ENCODE assay signal across 21 mouse cellular contexts in the genomic region with DNA sequence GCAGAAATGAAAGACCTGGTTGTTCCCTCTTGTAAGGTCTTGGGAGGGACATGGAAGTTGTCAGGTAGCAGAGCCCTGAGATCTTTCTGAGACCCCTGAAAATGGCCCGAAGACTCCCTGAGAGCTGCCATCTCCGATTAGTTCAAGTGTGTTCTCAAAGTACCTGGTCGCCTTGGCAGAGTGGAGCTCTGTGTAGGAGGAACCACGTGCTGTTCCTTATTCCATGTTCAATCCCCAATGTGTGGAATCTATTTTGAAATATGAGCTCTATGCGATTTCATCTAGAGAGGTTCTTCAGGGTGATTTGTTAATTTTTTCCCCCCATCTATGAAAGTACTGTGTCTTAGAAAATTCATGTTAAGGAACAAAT.
DNase-seq lines count a peak whose midpoint lies in the region; ATAC-seq and TF ChIP-seq lines count a peak whose summit lies in the region.
"Had no signal": no experiment of that assay in that cellular context is flagged by ENCODE, and none has a peak within 500 bp of the region (broad histone marks: within the 10 kb centered on the region; RNA-seq: fewer than 3 reads in every experiment).

No protein-coding gene starts in this region.

- peaks cover 3% of the 10 kb centered on the region; the same call in 1 of the 2 replicates for H3K36me3 ChIP-seq in embryonic facial prominence, embryonic 13.5 days
- 0 out of 2 replicates have a peak, but pooled peaks cover 3% of the 10 kb centered on the region for H3K36me3 ChIP-seq in embryonic facial prominence, embryonic 10.5 days (replicated peaks)
- H3K36me3 ChIP-seq in lung, embryonic 15.5 days: 0 out of 2 replicates have a peak, but pooled peaks cover 3% of the 10 kb centered on the region
- 0 out of 2 replicates have a peak, but pooled peaks cover 4% of the 10 kb centered on the region for H3K36me3 ChIP-seq in embryonic facial prominence, embryonic 15.5 days
- H3K36me3 ChIP-seq: forebrain, embryonic 12.5 days; heart, embryonic 15.5 days; hindbrain, embryonic 10.5 days; hindbrain, embryonic 15.5 days had no signal

- H3K9ac ChIP-seq in embryonic facial prominence, embryonic 13.5 days: no peak overlapping the region
- H3K9ac ChIP-seq in lung, embryonic 15.5 days: no peak overlapping the region
- H3K9ac ChIP-seq in embryonic facial prominence, embryonic 15.5 days: no peak overlapping the region
- H3K9ac ChIP-seq: forebrain, embryonic 12.5 days; forebrain, postnatal 0 days; heart, embryonic 15.5 days; hindbrain, embryonic 15.5 days had no signal

- TF ChIP-seq CTCF in layer of hippocampus, adult 2 months (conservative IDR thresholded peaks at IDR 0.05): no peak

- no peaks in the 10 kb centered on the region for H3K9me3 ChIP-seq in embryonic facial prominence, embryonic 13.5 days
- no peaks in the 10 kb centered on the region for H3K9me3 ChIP-seq in embryonic facial prominence, embryonic 10.5 days
- no peaks in the 10 kb centered on the region for H3K9me3 ChIP-seq in lung, embryonic 15.5 days
- H3K9me3 ChIP-seq in embryonic facial prominence, embryonic 15.5 days (replicated peaks): no peaks in the 10 kb centered on the region
- H3K9me3 ChIP-seq: forebrain, embryonic 12.5 days; heart, embryonic 15.5 days; hindbrain, embryonic 10.5 days; hindbrain, embryonic 15.5 days had no signal

- no peak for DNase-seq in embryonic facial prominence, embryonic 10.5 days (ENCODE audit: low spot score)
- DNase-seq in layer of hippocampus, adult 2 months (ENCODE audit: low spot score in 2 of 2): no peak
- no peak for DNase-seq in layer of hippocampus, postnatal 25 days (ENCODE audit: extremely low spot score in 1 of 2, low spot score in 1 of 2)
- DNase-seq in lung, postnatal 36 days: no peak
- no peak for DNase-seq in B cell, adult 2 months
- DNase-seq: adrenal gland, postnatal 10 days; cerebellum, adult 11-12 months; cerebellum, adult 9-10 months; cerebellum, postnatal 25 days; forebrain, postnatal 0 days; gastrocnemius, postnatal 14 days; heart, adult 2 months had no signal

- no peaks in the 10 kb centered on the region for H3K27me3 ChIP-seq in embryonic facial prominence, embryonic 13.5 days
- no peaks in the 10 kb centered on the region for H3K27me3 ChIP-seq in embryonic facial prominence, embryonic 10.5 days (replicated peaks; ENCODE audit: low read depth, poor library complexity, severe bottlenecking)
- no peaks in the 10 kb centered on the region for H3K27me3 ChIP-seq in lung, embryonic 15.5 days
- H3K27me3 ChIP-seq in embryonic facial prominence, embryonic 15.5 days: no peaks in the 10 kb centered on the region
- H3K27me3 ChIP-seq: forebrain, embryonic 12.5 days; heart, embryonic 15.5 days; hindbrain, embryonic 15.5 days had no signal

- 75% methylated on average over 5 of the region's 5 CpGs for WGBS in embryonic facial prominence, embryonic 13.5 days
- WGBS in embryonic facial prominence, embryonic 10.5 days: 89% methylated on average over 5 of the region's 5 CpGs
- 84% methylated on average over 5 of the region's 5 CpGs for WGBS in lung, embryonic 15.5 days
- WGBS in embryonic facial prominence, embryonic 15.5 days: 77% methylated on average over 5 of the region's 5 CpGs

- no peak for ATAC-seq in embryonic facial prominence, embryonic 13.5 days (ENCODE audit: insufficient number of reproducible peaks, insufficient read depth, low FRiP score, low TSS enrichment, low read depth)
- ATAC-seq in lung, embryonic 15.5 days (ENCODE audit: borderline replicate concordance, extremely low read depth, low FRiP score, low TSS enrichment): no peak
- ATAC-seq in embryonic facial prominence, embryonic 15.5 days (ENCODE audit: insufficient number of reproducible peaks, low FRiP score, low TSS enrichment, low read depth): no peak
- ATAC-seq: forebrain, postnatal 0 days; inflammation-experienced regulatory T-cells, adult 6 months had no signal

- no peak overlapping the region for H3K4me3 ChIP-seq in embryonic facial prominence, embryonic 13.5 days
- H3K4me3 ChIP-seq in embryonic facial prominence, embryonic 10.5 days: no peak overlapping the region
- no peak overlapping the region for H3K4me3 ChIP-seq in layer of hippocampus, adult 2 months
- H3K4me3 ChIP-seq in lung, embryonic 15.5 days: no peak overlapping the region
- no peak overlapping the region for H3K4me3 ChIP-seq in embryonic facial prominence, embryonic 15.5 days (replicated peaks)
- H3K4me3 ChIP-seq: forebrain, embryonic 12.5 days; heart, adult 2 months; heart, embryonic 15.5 days; hindbrain, embryonic 10.5 days; hindbrain, embryonic 15.5 days had no signal

- H3K4me1 ChIP-seq in embryonic facial prominence, embryonic 13.5 days: peaks cover 67% of the 10 kb centered on the region
- H3K4me1 ChIP-seq in embryonic facial prominence, embryonic 10.5 days: peaks cover 62% of the 10 kb centered on the region
- H3K4me1 ChIP-seq in lung, embryonic 15.5 days: peaks cover 48% of the 10 kb centered on the region
- peaks cover 49% of the 10 kb centered on the region for H3K4me1 ChIP-seq in embryonic facial prominence, embryonic 15.5 days

- no peak overlapping the region for H3K4me2 ChIP-seq in embryonic facial prominence, embryonic 13.5 days
- H3K4me2 ChIP-seq in lung, embryonic 15.5 days: no peak overlapping the region
- no peak overlapping the region for H3K4me2 ChIP-seq in embryonic facial prominence, embryonic 15.5 days (replicated peaks)
- H3K4me2 ChIP-seq: forebrain, embryonic 12.5 days; heart, embryonic 11.5 days; heart, embryonic 15.5 days; hindbrain, embryonic 15.5 days had no signal

- peak overlapping the region; percentile 19; the same call in 1 of the 2 replicates for H3K27ac ChIP-seq in embryonic facial prominence, embryonic 13.5 days
- no peak overlapping the region for H3K27ac ChIP-seq in embryonic facial prominence, embryonic 10.5 days (replicated peaks)
- peak overlapping the region; percentile 79 for H3K27ac ChIP-seq in layer of hippocampus, adult 2 months
- H3K27ac ChIP-seq in lung, embryonic 15.5 days: peak overlapping the region; percentile 46
- H3K27ac ChIP-seq in embryonic facial prominence, embryonic 15.5 days (replicated peaks): peak overlapping the region; percentile 63; the same call in 1 of the 2 replicates
- H3K27ac ChIP-seq: forebrain, embryonic 12.5 days; heart, adult 2 months; heart, embryonic 15.5 days; hindbrain, embryonic 15.5 days had no signal
